In the genomic region with DNA sequence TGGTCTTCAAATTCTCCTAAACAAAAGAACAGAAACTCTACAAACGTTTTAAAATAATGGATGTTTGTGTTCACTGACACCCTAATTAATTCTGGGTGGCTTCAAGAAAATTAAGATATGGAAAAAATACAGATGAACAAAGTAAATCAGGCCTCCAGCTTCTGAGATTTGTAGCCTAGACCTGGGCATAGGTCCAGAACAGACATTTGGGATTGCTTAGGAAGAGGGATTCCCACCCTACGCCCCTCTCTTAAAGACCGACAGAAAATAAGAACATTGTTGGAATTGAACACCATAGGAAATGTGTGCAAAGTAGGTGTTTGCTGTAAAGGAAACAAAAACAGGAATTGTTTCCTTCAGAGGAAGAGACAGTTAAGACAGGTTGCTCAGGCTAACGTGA, we compare ENCODE assay signal across 12 mouse cellular contexts. TPM values are rescaled to one million over a fixed set of nuclear protein-coding genes. Genes with fewer than 3 reads are reported as not detected.
DNase-seq lines count a peak whose midpoint lies in the region; ATAC-seq and TF ChIP-seq lines count a peak whose summit lies in the region.
"Had no signal": no experiment of that assay in that cellular context is flagged by ENCODE, and none has a peak within 500 bp of the region (broad histone marks: within the 10 kb centered on the region; RNA-seq: fewer than 3 reads in every experiment).

No protein-coding gene starts in this region.

- H3K4me2 ChIP-seq in neural tube, embryonic 13.5 days, result peak overlapping the region; percentile 31

- H3K27me3 ChIP-seq in kidney, adult 2 months (replicated peaks; ENCODE audit: control insufficient read depth, insufficient read depth, low read length), result no peaks in the 10 kb centered on the region
- H3K27me3 ChIP-seq in neural tube, embryonic 13.5 days, result peaks cover 36% of the 10 kb centered on the region

- 56% methylated on average over 4 of the region's 4 CpGs for WGBS in kidney, adult 2 months
- WGBS in neural tube, embryonic 13.5 days, result 67% methylated on average over 4 of the region's 4 CpGs

- no peak overlapping the region for H3K9ac ChIP-seq in neural tube, embryonic 13.5 days

- H3K9me3 ChIP-seq in neural tube, embryonic 13.5 days, result no peaks in the 10 kb centered on the region

- H3K4me3 ChIP-seq in gastrocnemius, adult 2 months, result peak overlapping the region; percentile 80
- 0 out of 2 replicates have a peak overlapping the region, but pooled peaks have one; percentile 10 for H3K4me3 ChIP-seq in kidney, adult 2 months (ENCODE audit: insufficient read depth, low read depth, low read length)
- peak overlapping the region; percentile 25 for H3K4me3 ChIP-seq in brown adipose tissue, adult 24 weeks (ENCODE audit: insufficient read depth, low read depth, low read length)
- no peak overlapping the region for H3K4me3 ChIP-seq in neural tube, embryonic 13.5 days

- no peak for ATAC-seq in neural tube, embryonic 13.5 days (ENCODE audit: low read depth)
- ATAC-seq: activated CD4-positive, CD25-positive, alpha-beta regulatory T cell, adult 4 months had no signal

- TF ChIP-seq POLR2A in kidney, adult 2 months (IDR thresholded peaks at IDR 0.05; ENCODE audit: low read depth, low read length), result no peak

- peak overlapping the region; percentile 94 for H3K27ac ChIP-seq in gastrocnemius, adult 2 months
- H3K27ac ChIP-seq in kidney, adult 2 months (ENCODE audit: insufficient read depth, low read depth, low read length), result no peak overlapping the region
- no peak overlapping the region; the same call in 1 of the 2 replicates for H3K27ac ChIP-seq in brown adipose tissue, adult 24 weeks (replicated peaks; ENCODE audit: low read depth, low read length)
- H3K27ac ChIP-seq in neural tube, embryonic 13.5 days (replicated peaks), result no peak overlapping the region

- peaks cover 11% of the 10 kb centered on the region; the same call in 1 of the 2 replicates for H3K4me1 ChIP-seq in kidney, adult 2 months (ENCODE audit: control insufficient read depth, insufficient read depth, low read length)
- H3K4me1 ChIP-seq in brown adipose tissue, adult 24 weeks (ENCODE audit: control insufficient read depth, insufficient read depth, insufficient read length, low read length), result peaks cover 35% of the 10 kb centered on the region; the same call in 1 of the 2 replicates
- H3K4me1 ChIP-seq in neural tube, embryonic 13.5 days (replicated peaks), result peaks cover 17% of the 10 kb centered on the region

- peaks cover 10% of the 10 kb centered on the region for H3K36me3 ChIP-seq in kidney, adult 2 months (ENCODE audit: control insufficient read depth, insufficient read depth, low read length)
- peaks cover 5% of the 10 kb centered on the region; the same call in 1 of the 2 replicates for H3K36me3 ChIP-seq in neural tube, embryonic 13.5 days

- intact Hi-C loops in gastrocnemius, adult 2 months (cut with DNase I), result no loop called here
- intact Hi-C loops in gastrocnemius, postnatal 36 days (cut with DNase I), result no loop called here

- DNase-seq in gastrocnemius, adult 2 months, result no peak
- no peak for DNase-seq in gastrocnemius, postnatal 36 days
- no peak for DNase-seq in kidney, adult 2 months
- DNase-seq in kidney, adult 9 months, result no peak
- DNase-seq in c-Kit-positive CD71-positive TER-119-positive erythroid progenitor cells, embryonic 14.5 days (ENCODE audit: low spot score), result no peak
- no peak for DNase-seq in cerebellum, adult 11-12 months
- DNase-seq: cerebellum, postnatal 10 days; kidney, postnatal 36 days; thymus, postnatal 14 days had no signal

- TF ChIP-seq CTCF in gastrocnemius, adult 2 months (IDR thresholded peaks at IDR 0.05), result no peak
- no peak for TF ChIP-seq CTCF in kidney, adult 2 months (conservative IDR thresholded peaks at IDR 0.05; ENCODE audit: insufficient read depth, insufficient read length, low read depth, low read length)

RNA-seq across cellular contexts. Expression of gene S100a10, which starts 2.6 kb away (rescaled TPM):
- total RNA-seq in gastrocnemius, adult 2 months (2021), result 10 to 100 TPM; 29.0 to 61.7 TPM
- 10 to 100 TPM; 38.8 to 50.5 TPM for total RNA-seq in gastrocnemius, postnatal 36 days (2021)
- 83.6 and 104 TPM in 2 replicates for polyA plus RNA-seq in kidney, adult 2 months (2012; rRNA removed)
- polyA plus RNA-seq in brown adipose tissue, adult 24 weeks (2012; ENCODE audit: insufficient read depth, insufficient read length, missing spikeins), result 381 and 572 TPM in 2 replicates
- 363 and 435 TPM in 2 replicates for polyA plus RNA-seq in neural tube, embryonic 13.5 days (2015; fragmentation: Nextera tagmentation; extraction: Ambion mirVana)

RNA-seq across cellular contexts. Expression of gene S100a11, which starts 37.2 kb away (rescaled TPM):
- total RNA-seq in gastrocnemius, adult 2 months (2021), result 10 to 100 TPM; 27.0 to 48.3 TPM
- total RNA-seq in gastrocnemius, postnatal 36 days (2021), result 10 to 100 TPM; 37.6 to 43.6 TPM
- polyA plus RNA-seq in kidney, adult 2 months (2012; rRNA removed), result 183 and 285 TPM in 2 replicates
- 790 and 869 TPM in 2 replicates for polyA plus RNA-seq in brown adipose tissue, adult 24 weeks (2012; ENCODE audit: insufficient read depth, insufficient read length, missing spikeins)
- polyA plus RNA-seq in neural tube, embryonic 13.5 days (2015; fragmentation: Nextera tagmentation; extraction: Ambion mirVana), result 312 and 319 TPM in 2 replicates
